Mouse (Mus musculus) G1E (cell line): ENCODE measurements around the gene Rpl26.
A peak's percentile ranks its signal among the peaks of the same experiment; 100 is the strongest.

ENCODE experiments used
- CTCF ChIP-seq: IDR thresholded peaks from 2 replicates; pipeline ENCODE4 v1.5.1; 2012; ENCODE audit warnings: low read depth, low read length, inconsistent platforms, mixed read lengths
- GATA1 ChIP-seq: IDR thresholded peaks from 2 replicates; pipeline ENCODE4 v1.6.1; 2012; ENCODE audit warnings: borderline replicate concordance, low read length, inconsistent platforms, mixed read lengths
- TAL1 ChIP-seq: conservative IDR thresholded peaks from 2 replicates; pipeline ENCODE4 v1.6.1; 2012; ENCODE audit warnings: low read depth, low read length, inconsistent platforms, mixed read lengths

GRCm38 (mm10) chr11:68874841-68875240 lies 26.5 kb upstream of the Rpl26 start:
- TF ChIP-seq CTCF (peak; percentile 47), GATA1 (no peak), TAL1 (no peak)
